Mouse (Mus musculus) spleen, adult 2 months (tissue): ENCODE measurements around the gene Gm17455. TPM values are rescaled to one million over a fixed set of nuclear protein-coding genes. Genes with fewer than 3 reads are reported as not detected.
A peak's percentile ranks its signal among the peaks of the same experiment; 100 is the strongest.

ENCODE experiments used
- DNase-seq, 2 experiments: peaks; one replicate each; pipeline versions ENCODE4 v3.0.0 to v3.0.0-alpha.2; 2012 to 2021; ENCODE audit warnings: low spot score in 2 of 2, low read depth in 1 of 2
- H3K27ac ChIP-seq: fragments of 200-500 bp; 2 replicates; pipeline ENCODE4 v1.5.1; 2012; ENCODE audit warnings: low read length, inconsistent platforms; ENCODE audit not compliant: insufficient read depth
- H3K27me3 ChIP-seq: fragments of 200-500 bp; 2 replicates; pipeline ENCODE4 v1.6.1; 2012; ENCODE audit warnings: mild to moderate bottlenecking, moderate library complexity, low read length, inconsistent platforms; ENCODE audit not compliant: control insufficient read depth, insufficient read depth
- H3K36me3 ChIP-seq: fragments of 200-500 bp; 2 replicates; pipeline ENCODE4 v1.6.1; 2012; ENCODE audit warnings: mild to moderate bottlenecking, low read length, inconsistent platforms; ENCODE audit not compliant: control insufficient read depth, insufficient read depth
- H3K4me1 ChIP-seq: fragments of 200-500 bp; 2 replicates; pipeline ENCODE4 v1.6.1; 2011; ENCODE audit warnings: inconsistent platforms; ENCODE audit not compliant: control insufficient read depth, insufficient read depth, insufficient read length
- H3K4me3 ChIP-seq: fragments of 200-500 bp; 2 replicates; pipeline ENCODE4 v1.5.1; 2011; ENCODE audit warnings: mild to moderate bottlenecking, inconsistent platforms; ENCODE audit not compliant: insufficient read depth, insufficient read length; ENCODE audit errors: extremely low read depth
- CTCF ChIP-seq: fragments of 200-500 bp; IDR thresholded peaks from 2 replicates; pipeline ENCODE4 v1.5.1; 2011; ENCODE audit warnings: mild to moderate bottlenecking, inconsistent platforms; ENCODE audit not compliant: insufficient read depth, insufficient read length, insufficient replicate concordance; ENCODE audit errors: extremely low read depth
- POLR2A ChIP-seq: fragments of 200-500 bp; IDR thresholded peaks from 2 replicates; pipeline ENCODE4 v1.6.1; 2011; ENCODE audit warnings: low read depth, low read length, inconsistent platforms
- WGBS: fragments of 180-500 bp; shearing (Covaris S2); methylation state at CpG from one replicate; pipeline ENCODE4 v1.1.7; 2018; 5-methylcytosine and 5-hydroxymethylcytosine counted together
- polyA plus RNA-seq: library from polyadenylated mRNA; depleted of rRNA; stranded (reverse); fragments of >200 nt; gene quantifications from 2 replicates; pipeline ENCODE4 v1.2.3, GENCODE M21; 2012

The Gm17455 gene
- polyA plus RNA-seq, 1 experiment: 1.3 TPM

- DNase-seq: peak in 1 of 2 experiments; percentile 63
- Histone ChIP-seq H3K4me3 (0 out of 2 replicates have a peak overlapping the region, but pooled peaks have one; percentile 3), H3K4me1 (peaks cover 32% of the 10 kb centered on the region; the same call in 1 of the 2 replicates), H3K27ac (peak overlapping the region; percentile 92), H3K27me3 (no peaks in the 10 kb centered on the region), H3K36me3 (peaks cover 2% of the 10 kb centered on the region; the same call in 1 of the 2 replicates)
- WGBS: 11% methylated on average over 5 of the region's 5 CpGs
- no peak for TF ChIP-seq CTCF
- no peak for TF ChIP-seq POLR2A
These were observed 27.7 kb upstream of the Gm17455 start for GRCm38 (mm10) chr10:60371596-60372386.

GRCm38 (mm10) chr10:60373543-60373936 is 26.0 kb upstream of the Gm17455 start:
- Histone ChIP-seq H3K36me3 (peaks cover 2% of the 10 kb centered on the region; the same call in 1 of the 2 replicates), H3K4me1 (peaks cover 32% of the 10 kb centered on the region; the same call in 1 of the 2 replicates), H3K27me3 (no peaks in the 10 kb centered on the region), H3K4me3 (no peak overlapping the region), H3K27ac (peak overlapping the region; percentile 16)
- DNase-seq: no peak
- TF ChIP-seq POLR2A (no peak), CTCF (no peak)
- 64% methylated on average over 6 of the region's 6 CpGs for WGBS

- peak overlapping the region; percentile 37 for H3K27ac ChIP-seq
- H3K4me1 ChIP-seq: peaks cover 32% of the 10 kb centered on the region; the same call in 1 of the 2 replicates
- H3K4me3 ChIP-seq: no peak overlapping the region
- no peak for TF ChIP-seq CTCF
- TF ChIP-seq POLR2A: no peak
- no peak for DNase-seq
- peaks cover 2% of the 10 kb centered on the region; the same call in 1 of the 2 replicates for H3K36me3 ChIP-seq
- H3K27me3 ChIP-seq: no peaks in the 10 kb centered on the region
- WGBS: 70% methylated on average over 8 of the region's 8 CpGs
These were observed 25.5 kb upstream of the Gm17455 start for GRCm38 (mm10) chr10:60373937-60374578.

- no peaks in the 10 kb centered on the region for H3K36me3 ChIP-seq
- H3K4me3 ChIP-seq: no peak overlapping the region
- H3K27me3 ChIP-seq: no peaks in the 10 kb centered on the region
- no peak overlapping the region for H3K27ac ChIP-seq
- TF ChIP-seq CTCF (no peak), POLR2A (no peak)
- H3K4me1 ChIP-seq: peaks cover 23% of the 10 kb centered on the region; the same call in 1 of the 2 replicates
- WGBS: 80% methylated on average over 16 of the region's 16 CpGs
- DNase-seq: no peak
These were observed 22.8 kb upstream of the Gm17455 start for GRCm38 (mm10) chr10:60376704-60377103.

GRCm38 (mm10) chr10:60379419-60379957 is 20.0 kb upstream of the Gm17455 start:
- WGBS: 76% methylated on average over 9 of the region's 9 CpGs
- Histone ChIP-seq H3K27ac (no peak overlapping the region), H3K27me3 (no peaks in the 10 kb centered on the region), H3K4me3 (no peak overlapping the region), H3K4me1 (peaks cover 14% of the 10 kb centered on the region; the same call in 1 of the 2 replicates), H3K36me3 (no peaks in the 10 kb centered on the region)
- TF ChIP-seq POLR2A (no peak), CTCF (no peak)
- no peak for DNase-seq

GRCm38 (mm10) chr10:60380229-60380628 is 19.3 kb upstream of the Gm17455 start:
- H3K27ac ChIP-seq: 0 out of 2 replicates have a peak overlapping the region, but pooled peaks have one; percentile 24
- no peaks in the 10 kb centered on the region for H3K27me3 ChIP-seq
- H3K4me3 ChIP-seq: no peak overlapping the region
- WGBS: 35% methylated on average over 3 of the region's 3 CpGs
- TF ChIP-seq CTCF: no peak
- TF ChIP-seq POLR2A: no peak
- peaks cover 14% of the 10 kb centered on the region; the same call in 1 of the 2 replicates for H3K4me1 ChIP-seq
- no peak for DNase-seq
- no peaks in the 10 kb centered on the region for H3K36me3 ChIP-seq
